In genomic region chr7:140856785-140857549, GRCm38 (mm10) we compare ENCODE assay signal across 8 mouse cellular contexts. TPM values are rescaled to one million over a fixed set of nuclear protein-coding genes. Genes with fewer than 3 reads are reported as not detected.
DNase-seq lines count a peak whose midpoint lies in the region; ATAC-seq lines count a peak whose summit lies in the region.

TSS of gene Ric8a (plus strand) at chr7:140856957.

- 0% methylated on average over 50 of the region's 50 CpGs for WGBS in intestine, embryonic 15.5 days

- H3K4me2 ChIP-seq in intestine, embryonic 15.5 days (replicated peaks): peak within 1 kb of the TSS; percentile 98

- H3K4me3 ChIP-seq in intestine, embryonic 15.5 days (replicated peaks): peak within 1 kb of the TSS; percentile 57

- H3K36me3 ChIP-seq in intestine, embryonic 15.5 days: peaks cover 36% of the 10 kb centered on the region

- peak within 1 kb of the TSS; percentile 85 for H3K9ac ChIP-seq in intestine, embryonic 15.5 days

- H3K27ac ChIP-seq in intestine, embryonic 15.5 days: peak within 1 kb of the TSS; percentile 95

- intact Hi-C loops in left cerebral cortex, postnatal 14 days (cut with DNase I): loop anchor here (1.0 kb wide), 1 partner anchor 25 kb away; the partner anchor contains the start of gene Sirt3

- no peaks in the 10 kb centered on the region for H3K27me3 ChIP-seq in intestine, embryonic 15.5 days (replicated peaks)

- peak; percentile 94 for DNase-seq in adrenal gland, postnatal 10 days
- DNase-seq in embryo, embryonic 9.5 days (ENCODE audit: extremely low spot score): peak; percentile 77
- peak; percentile 80 to 91 for DNase-seq in gastrocnemius, postnatal 4 days (ENCODE audit: low spot score in 2 of 2)
- DNase-seq in left cerebral cortex, postnatal 14 days (ENCODE audit: low spot score in 2 of 2): peak; percentile 78 to 86
- peak; percentile 91 for DNase-seq in right cerebral cortex, postnatal 25 days
- DNase-seq in urinary bladder, postnatal 36 days (ENCODE audit: low spot score in 2 of 2): peak; percentile 89 to 93

- H3K4me1 ChIP-seq in intestine, embryonic 15.5 days (replicated peaks): peaks cover 20% of the 10 kb centered on the region

- no peaks in the 10 kb centered on the region for H3K9me3 ChIP-seq in intestine, embryonic 15.5 days

- peak; percentile 88 for ATAC-seq in intestine, embryonic 15.5 days
- ATAC-seq in megakaryocyte-erythroid progenitor cell, adult 5-6 weeks (replicated peaks; ENCODE audit: low FRiP score, low TSS enrichment, poor library complexity, severe bottlenecking): peak; percentile 68

RNA-seq across cellular contexts. Expression of gene Ric8a, which starts in this region (rescaled TPM):
- 10 to 100 TPM; 43.5 to 58.0 TPM for total RNA-seq in adrenal gland, postnatal 10 days (2021)
- total RNA-seq in gastrocnemius, postnatal 4 days (2021): 10 to 100 TPM; 35.4 to 40.9 TPM
- polyA plus RNA-seq in intestine, embryonic 15.5 days (2015; fragmentation: Nextera tagmentation; extraction: Ambion mirVana): 51.9 and 66.6 TPM in 2 replicates
- total RNA-seq in left cerebral cortex, postnatal 14 days (2021): 10 to 100 TPM; 77.1 to 81.7 TPM
- 30.0 and 44.3 TPM in 2 replicates for total RNA-seq in megakaryocyte-erythroid progenitor cell, adult 5-6 weeks (2014; fragmentation: Nextera tagmentation)
- total RNA-seq in megakaryocyte-erythroid progenitor cell, adult 5-6 weeks (2017): 19.2 and 27.5 TPM in 2 replicates

Comparison
In these comparisons a context has a peak if more than half of its experiments do, and no peak if none do; other contexts are left out.
1. Peak in every context shown above with its lines: DNase-seq, ATAC-seq, H3K4me3 ChIP-seq and H3K27ac ChIP-seq.